Mouse (Mus musculus) liver, postnatal 0 days (tissue): ENCODE data around the gene Sept4.

ENCODE experiments used
- CTCF ChIP-seq: sonication (generic); IDR thresholded peaks from 2 replicates; pipeline ENCODE4 v1.5.1; 2016; ENCODE audit warnings: antibody characterized with exemption, low read depth
- EP300 ChIP-seq: IDR thresholded peaks from 2 replicates; pipeline ENCODE4 v1.6.1; 2016; ENCODE audit warnings: antibody characterized with exemption, low read depth, mild to moderate bottlenecking

DNA sequence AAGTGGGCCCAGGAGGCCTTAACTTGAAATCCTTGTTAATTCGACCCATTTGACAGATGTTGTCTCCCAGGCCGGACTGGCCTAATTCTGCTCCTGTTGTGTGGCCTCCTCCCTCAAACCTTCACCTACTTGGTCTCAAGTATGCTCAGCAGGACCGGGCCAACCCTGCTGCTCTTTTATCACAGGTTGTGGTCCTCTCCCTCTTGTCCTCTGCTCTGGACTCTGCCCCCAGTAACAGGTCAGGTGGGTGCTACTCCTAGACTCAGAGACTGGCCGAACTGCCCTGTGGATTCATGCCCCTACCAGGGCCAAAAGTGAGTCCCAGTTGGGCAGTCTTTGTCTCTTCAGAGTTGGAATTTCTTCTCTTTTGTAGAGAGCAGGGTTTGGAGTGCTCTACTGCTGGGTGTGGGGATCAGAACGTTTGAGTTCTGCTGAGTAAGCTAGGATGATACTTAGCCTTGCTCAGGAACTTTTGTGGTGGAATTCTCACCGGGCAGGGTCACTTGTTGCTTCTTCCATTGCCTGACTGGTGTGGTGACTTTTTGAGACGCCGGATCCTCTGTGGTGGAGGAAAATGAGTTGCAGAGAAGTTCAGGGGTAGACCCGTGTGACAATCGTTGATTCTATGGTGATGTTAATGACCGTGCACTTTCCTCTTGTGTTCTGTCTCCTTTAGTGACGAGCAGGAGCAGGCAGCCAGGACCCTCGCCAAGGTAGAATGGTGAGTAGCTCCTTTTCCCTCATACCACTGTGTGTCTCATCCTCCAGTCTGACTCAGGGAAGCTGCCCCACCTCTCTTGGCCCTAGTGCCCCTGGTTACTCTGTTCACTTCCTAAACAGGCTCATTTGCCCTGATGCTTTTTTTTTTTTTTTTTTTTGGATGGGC, 24.3 kb downstream of the Sept4 start:
- TF ChIP-seq CTCF (no peak), EP300 (no peak)
